Mouse (Mus musculus): ENCODE results near the gene Smim15.

The Smim15 gene

GRCm38 (mm10) chr13:108044222-108044941, at the start of gene Smim15:
Gene Smim15, plus strand, starts transcription at chr13:108044446.
- DNase-seq: peak; percentile 86

GRCm38 (mm10) chr13:107995211-107995610, 49.0 kb upstream of the Smim15 start:
- DNase-seq: no peak

GRCm38 (mm10) chr13:107996301-107996700, 47.9 kb upstream of the Smim15 start:
- DNase-seq: no peak

GRCm38 (mm10) chr13:108007861-108008260, 36.4 kb upstream of the Smim15 start:
- DNase-seq: no peak

- no peak for DNase-seq
These were observed 31.1 kb upstream of the Smim15 start for GRCm38 (mm10) chr13:108013110-108013509.

- DNase-seq: no peak
These were observed 30.4 kb upstream of the Smim15 start for GRCm38 (mm10) chr13:108013839-108014238.

- DNase-seq: no peak
These were observed 29.1 kb upstream of the Smim15 start for GRCm38 (mm10) chr13:108015166-108015565.

- no peak for DNase-seq
These were observed 26.9 kb upstream of the Smim15 start for GRCm38 (mm10) chr13:108017349-108017748.

- DNase-seq: no peak
These were observed 18.4 kb upstream of the Smim15 start for GRCm38 (mm10) chr13:108025802-108026201.

- no peak for DNase-seq
These were observed 11.5 kb upstream of the Smim15 start for GRCm38 (mm10) chr13:108032789-108033188.

- DNase-seq: no peak
These were observed 4.9 kb upstream of the Smim15 start for GRCm38 (mm10) chr13:108039375-108039774.

GRCm38 (mm10) chr13:108039902-108040301, 4.3 kb upstream of the Smim15 start:
- no peak for DNase-seq

GRCm38 (mm10) chr13:108040451-108040850, 3.8 kb upstream of the Smim15 start:
- no peak for DNase-seq

GRCm38 (mm10) chr13:108041358-108041757, 2.9 kb upstream of the Smim15 start:
- peak; percentile 61 for DNase-seq

- no peak for DNase-seq
These were observed 620 bp upstream of the Smim15 start for GRCm38 (mm10) chr13:108043431-108044221.

- no peak for DNase-seq
These were observed 1.4 kb downstream of the Smim15 start for GRCm38 (mm10) chr13:108045646-108046045.

- DNase-seq: no peak
These were observed 1.8 kb downstream of the Smim15 start for GRCm38 (mm10) chr13:108046071-108046470.

GRCm38 (mm10) chr13:108046891-108047290, 2.6 kb downstream of the Smim15 start:
- DNase-seq: no peak

- no peak for DNase-seq
These were observed 3.1 kb downstream of the Smim15 start for GRCm38 (mm10) chr13:108047364-108047763.

GRCm38 (mm10) chr13:108056896-108057295, 12.7 kb downstream of the Smim15 start:
- no peak for DNase-seq

GRCm38 (mm10) chr13:108060286-108060885, 16.1 kb downstream of the Smim15 start:
- no peak for DNase-seq

- no peak for DNase-seq
These were observed 16.8 kb downstream of the Smim15 start for GRCm38 (mm10) chr13:108060936-108061578.

GRCm38 (mm10) chr13:108062900-108063299, 18.7 kb downstream of the Smim15 start:
- DNase-seq: no peak
